Mouse (Mus musculus) right cerebral cortex, adult 18-20 months (tissue): Measurements from ENCODE around the gene Ctsz.

Experiments used
- DNase-seq: peaks from one replicate; pipeline ENCODE4 v3.0.0; 2022; ENCODE audit warnings: mixed read lengths

Ctsz gene

GRCm38 (mm10) chr2:174381021-174381420 lies 57.8 kb downstream of the Ctsz start:
- DNase-seq: no peak
